Mouse (Mus musculus) kidney, adult 2 months (tissue): ENCODE data around the gene Sacs.

Experiments
- CTCF ChIP-seq: fragments of 200-500 bp; conservative IDR thresholded peaks from 2 replicates; pipeline ENCODE4 v1.5.1; 2011; ENCODE audit warnings: low read depth, mild to moderate bottlenecking, control low read depth, low read length, moderate library complexity, mixed read lengths; ENCODE audit not compliant: insufficient read depth, insufficient read length
- POLR2A ChIP-seq: fragments of 200-500 bp; IDR thresholded peaks from one replicate; pipeline ENCODE4 v1.6.1; 2011; ENCODE audit warnings: low read depth, low read length, control low read depth

DNA sequence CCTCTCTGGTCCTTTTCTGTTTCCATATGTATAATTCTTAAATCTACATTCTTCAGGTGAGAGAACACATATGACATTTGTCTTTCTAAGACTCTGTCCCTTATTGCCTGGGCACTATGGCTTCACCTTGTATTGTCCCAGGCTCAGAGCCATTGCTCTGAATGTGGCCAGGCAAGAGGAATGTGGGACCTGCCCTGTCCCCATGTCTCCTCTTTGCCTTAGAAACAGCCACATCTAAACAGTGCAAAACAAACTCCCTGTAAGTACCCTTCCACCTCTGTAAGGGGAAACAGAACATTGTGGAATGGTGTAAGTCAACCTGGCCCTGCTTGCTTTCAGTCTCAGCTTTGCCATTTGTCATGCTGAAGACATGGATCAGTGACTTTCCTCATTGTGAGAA is 17.4 kb downstream of the Sacs start:
- TF ChIP-seq CTCF (no peak), POLR2A (no peak)
